29 mouse cellular contexts compared by ENCODE assay signal in genomic region chr10:98305667-98306066, GRCm38 (mm10).
"Had no signal": no experiment of that assay in that cellular context is flagged by ENCODE, and none has a peak within 500 bp of the region (broad histone marks: within the 10 kb centered on the region; RNA-seq: fewer than 3 reads in every experiment).

No protein-coding gene starts in this region.

- H3K4me2 ChIP-seq: limb, embryonic 12.5 days; limb, embryonic 13.5 days; limb, embryonic 15.5 days; liver, embryonic 11.5 days; liver, embryonic 12.5 days; liver, embryonic 13.5 days; liver, embryonic 15.5 days; lung, embryonic 14.5 days; lung, embryonic 15.5 days; midbrain, embryonic 11.5 days; midbrain, embryonic 12.5 days; midbrain, embryonic 13.5 days; midbrain, embryonic 15.5 days had no signal

- H3K9ac ChIP-seq: limb, embryonic 12.5 days; limb, embryonic 13.5 days; limb, embryonic 15.5 days; liver, embryonic 12.5 days; liver, embryonic 13.5 days; liver, embryonic 14.5 days; liver, embryonic 15.5 days; liver, postnatal 0 days; lung, embryonic 14.5 days; lung, embryonic 15.5 days; midbrain, embryonic 12.5 days; midbrain, embryonic 13.5 days; midbrain, embryonic 15.5 days had no signal

- DNase-seq: left cerebral cortex, postnatal 4 days; liver; liver, embryonic 13.5 days; liver, postnatal 0 days; lung, adult 18-20 months; lung, adult 2 months; lung, embryonic 14.5 days; lung, postnatal 10 days; lung, postnatal 14 days; lung, postnatal 36 days; lung, postnatal 4 days; midbrain, embryonic 14.5 days had no signal

- H3K27ac ChIP-seq: limb, embryonic 10.5 days; limb, embryonic 12.5 days; limb, embryonic 13.5 days; limb, embryonic 15.5 days; liver, embryonic 12.5 days; liver, embryonic 13.5 days; liver, embryonic 14.5 days; liver, embryonic 15.5 days; lung, embryonic 15.5 days; macrophage; midbrain, embryonic 10.5 days; midbrain, embryonic 12.5 days; midbrain, embryonic 13.5 days; midbrain, embryonic 15.5 days had no signal

- H3K27me3 ChIP-seq: limb, embryonic 12.5 days; limb, embryonic 13.5 days; limb, embryonic 15.5 days; liver, embryonic 12.5 days; liver, embryonic 13.5 days; liver, embryonic 15.5 days; lung, embryonic 15.5 days; megakaryocyte, embryonic 14.5 days; midbrain, embryonic 12.5 days; midbrain, embryonic 13.5 days; midbrain, embryonic 15.5 days had no signal

- H3K9me3 ChIP-seq: limb, embryonic 10.5 days; limb, embryonic 12.5 days; limb, embryonic 13.5 days; limb, embryonic 15.5 days; liver, embryonic 12.5 days; liver, embryonic 13.5 days; liver, embryonic 15.5 days; lung, embryonic 15.5 days; megakaryocyte, embryonic 14.5 days; midbrain, embryonic 10.5 days; midbrain, embryonic 12.5 days; midbrain, embryonic 13.5 days; midbrain, embryonic 15.5 days had no signal

- H3K4me1 ChIP-seq: limb, embryonic 12.5 days; limb, embryonic 13.5 days; limb, embryonic 15.5 days; liver, embryonic 12.5 days; liver, embryonic 13.5 days; liver, embryonic 15.5 days; lung, embryonic 15.5 days; megakaryocyte, embryonic 14.5 days; midbrain, embryonic 10.5 days; midbrain, embryonic 12.5 days; midbrain, embryonic 13.5 days; midbrain, embryonic 15.5 days had no signal

- H3K4me3 ChIP-seq: limb, embryonic 10.5 days; limb, embryonic 12.5 days; limb, embryonic 13.5 days; limb, embryonic 15.5 days; liver, embryonic 12.5 days; liver, embryonic 13.5 days; liver, embryonic 15.5 days; lung, embryonic 15.5 days; megakaryocyte, embryonic 14.5 days; midbrain, embryonic 10.5 days; midbrain, embryonic 12.5 days; midbrain, embryonic 13.5 days; midbrain, embryonic 15.5 days; myocyte had no signal

- H3K36me3 ChIP-seq: limb, embryonic 10.5 days; limb, embryonic 12.5 days; limb, embryonic 13.5 days; limb, embryonic 15.5 days; liver, embryonic 12.5 days; liver, embryonic 13.5 days; liver, embryonic 15.5 days; lung, embryonic 15.5 days; midbrain, embryonic 10.5 days; midbrain, embryonic 12.5 days; midbrain, embryonic 13.5 days; midbrain, embryonic 15.5 days had no signal
